8 mouse cellular contexts compared by ENCODE assay signal in genomic region chr10:117033785-117034184, GRCm38 (mm10). TPM values are rescaled to one million over a fixed set of nuclear protein-coding genes. Genes with fewer than 3 reads are reported as not detected.
DNase-seq lines count a peak whose midpoint lies in the region; ATAC-seq and TF ChIP-seq lines count a peak whose summit lies in the region.
"Had no signal": no experiment of that assay in that cellular context is flagged by ENCODE, and none has a peak within 500 bp of the region (broad histone marks: within the 10 kb centered on the region; RNA-seq: fewer than 3 reads in every experiment).

No protein-coding gene starts in this region.

- peak; percentile 97 for DNase-seq in NIH3T3 (ENCODE audit: low read depth)
- peak; percentile 36 for DNase-seq in brain, embryonic 18.5 days (ENCODE audit: low read depth, low spot score)
- DNase-seq in forebrain, embryonic 14.5 days (ENCODE audit: low spot score) = peak; percentile 80
- DNase-seq in layer of hippocampus, postnatal 25 days (ENCODE audit: extremely low spot score in 1 of 2, low spot score in 1 of 2) = peak; percentile 46 to 84

- H3K9ac ChIP-seq in forebrain, embryonic 14.5 days (ENCODE audit: low read length) = no peak overlapping the region
- H3K9ac ChIP-seq in hindbrain, embryonic 15.5 days = no peak overlapping the region
- H3K9ac ChIP-seq: stomach, embryonic 15.5 days had no signal

- H3K4me2 ChIP-seq in forebrain, embryonic 14.5 days (ENCODE audit: low read length) = no peak overlapping the region
- H3K4me2 ChIP-seq in hindbrain, embryonic 15.5 days = peak overlapping the region; percentile 23; the same call in 1 of the 2 replicates
- H3K4me2 ChIP-seq: stomach, embryonic 15.5 days had no signal

- 31% methylated on average over 8 of the region's 8 CpGs for WGBS in forebrain, embryonic 14.5 days
- WGBS in hindbrain, embryonic 15.5 days = 29% methylated on average over 8 of the region's 8 CpGs
- 10% methylated on average over 8 of the region's 8 CpGs for WGBS in small intestine, adult 2 months

- no peak overlapping the region for H3K27ac ChIP-seq in forebrain, embryonic 14.5 days (ENCODE audit: low read depth, low read length)
- no peak overlapping the region for H3K27ac ChIP-seq in hindbrain, embryonic 15.5 days (replicated peaks)
- H3K27ac ChIP-seq in small intestine, adult 2 months (ENCODE audit: insufficient read depth, low read depth, low read length) = no peak overlapping the region
- H3K27ac ChIP-seq: stomach, embryonic 15.5 days had no signal

- ATAC-seq in forebrain, embryonic 14.5 days = 0 out of 2 replicates have a peak, but pooled peaks have one; percentile 15
- ATAC-seq in hindbrain, embryonic 15.5 days (ENCODE audit: low FRiP score, low read depth) = no peak
- peak; percentile 99 for ATAC-seq in megakaryocyte progenitor cell, adult 5-6 weeks (replicated peaks; ENCODE audit: poor library complexity)

- no peaks in the 10 kb centered on the region for H3K27me3 ChIP-seq in forebrain, embryonic 14.5 days (replicated peaks; ENCODE audit: control insufficient read depth, insufficient read depth, low read length)
- H3K27me3 ChIP-seq in hindbrain, embryonic 15.5 days = no peaks in the 10 kb centered on the region
- no peaks in the 10 kb centered on the region for H3K27me3 ChIP-seq in small intestine, adult 2 months (ENCODE audit: control insufficient read depth, insufficient read depth, low read length)
- H3K27me3 ChIP-seq: stomach, embryonic 15.5 days had no signal

- TF ChIP-seq POLR2A in small intestine, adult 2 months (IDR thresholded peaks at IDR 0.05; ENCODE audit: low read depth, low read length) = no peak

- H3K4me1 ChIP-seq in forebrain, embryonic 14.5 days (ENCODE audit: control insufficient read depth, insufficient read depth, low read length) = no peaks in the 10 kb centered on the region
- H3K4me1 ChIP-seq in hindbrain, embryonic 15.5 days (replicated peaks) = no peaks in the 10 kb centered on the region
- H3K4me1 ChIP-seq in small intestine, adult 2 months (ENCODE audit: control insufficient read depth, insufficient read depth, insufficient read length, low read length) = peaks cover 12% of the 10 kb centered on the region; the same call in 1 of the 2 replicates
- H3K4me1 ChIP-seq: stomach, embryonic 15.5 days had no signal

- TF ChIP-seq CTCF in small intestine, adult 2 months (IDR thresholded peaks at IDR 0.05; ENCODE audit: extremely low read depth, insufficient read length, insufficient replicate concordance, low read depth, low read length) = peak; percentile 93; the same call in 1 of the 2 replicates

- no peaks in the 10 kb centered on the region for H3K36me3 ChIP-seq in forebrain, embryonic 14.5 days (ENCODE audit: control insufficient read depth, insufficient read depth, low read length)
- no peaks in the 10 kb centered on the region for H3K36me3 ChIP-seq in hindbrain, embryonic 15.5 days
- H3K36me3 ChIP-seq in small intestine, adult 2 months (ENCODE audit: control insufficient read depth, insufficient read depth, low read length) = no peaks in the 10 kb centered on the region
- H3K36me3 ChIP-seq: stomach, embryonic 15.5 days had no signal

- H3K4me3 ChIP-seq in forebrain, embryonic 14.5 days (ENCODE audit: low read depth, low read length) = no peak overlapping the region
- H3K4me3 ChIP-seq in hindbrain, embryonic 15.5 days = no peak overlapping the region
- H3K4me3 ChIP-seq in small intestine, adult 2 months (ENCODE audit: low read depth, low read length) = no peak overlapping the region; the same call in 1 of the 2 replicates
- H3K4me3 ChIP-seq: stomach, embryonic 15.5 days had no signal

- no peaks in the 10 kb centered on the region for H3K9me3 ChIP-seq in forebrain, embryonic 14.5 days (replicated peaks; ENCODE audit: control insufficient read depth, low read length)
- no peaks in the 10 kb centered on the region for H3K9me3 ChIP-seq in hindbrain, embryonic 15.5 days
- H3K9me3 ChIP-seq: stomach, embryonic 15.5 days had no signal

RNA-seq across cellular contexts. Expression of gene Lrrc10, which starts 11.4 kb away (rescaled TPM):
- not detected in 2 replicates for polyA plus RNA-seq in forebrain, embryonic 14.5 days (2014; fragmentation: Nextera tagmentation; extraction: Ambion mirVana)
- not detected in 2 replicates for polyA plus RNA-seq in hindbrain, embryonic 15.5 days (2015; fragmentation: Nextera tagmentation; extraction: Ambion mirVana)
- under 1 TPM in 1 of 2 experiments, not detected in 1; 0.33 TPM for total RNA-seq in layer of hippocampus, postnatal 25 days (2021)
- not detected in 2 replicates for total RNA-seq in megakaryocyte progenitor cell, adult 5-6 weeks (2015)
- total RNA-seq in megakaryocyte progenitor cell, adult 5-6 weeks (2017) = not detected in 2 replicates
- not detected in 2 replicates for polyA plus RNA-seq in small intestine, adult 2 months (2012; rRNA removed)
- polyA plus RNA-seq: stomach, embryonic 15.5 days had no signal

RNA-seq across cellular contexts. Expression of gene Cct2, which starts 29.8 kb away (rescaled TPM):
- 315 and 330 TPM in 2 replicates for polyA plus RNA-seq in forebrain, embryonic 14.5 days (2014; fragmentation: Nextera tagmentation; extraction: Ambion mirVana)
- 237 and 245 TPM in 2 replicates for polyA plus RNA-seq in hindbrain, embryonic 15.5 days (2015; fragmentation: Nextera tagmentation; extraction: Ambion mirVana)
- 100 to 1,000 TPM; 175 to 190 TPM for total RNA-seq in layer of hippocampus, postnatal 25 days (2021)
- 627 and 662 TPM in 2 replicates for total RNA-seq in megakaryocyte progenitor cell, adult 5-6 weeks (2015)
- total RNA-seq in megakaryocyte progenitor cell, adult 5-6 weeks (2017) = 516 and 565 TPM in 2 replicates
- 20.6 and 37.3 TPM in 2 replicates for polyA plus RNA-seq in small intestine, adult 2 months (2012; rRNA removed)

RNA-seq across cellular contexts. Expression of gene Best3, which starts 47.7 kb away (rescaled TPM):
- 0.10 TPM in 1 of 2 replicates, not detected in the other for polyA plus RNA-seq in forebrain, embryonic 14.5 days (2014; fragmentation: Nextera tagmentation; extraction: Ambion mirVana)
- 0.08 and 0.17 TPM in 2 replicates for polyA plus RNA-seq in hindbrain, embryonic 15.5 days (2015; fragmentation: Nextera tagmentation; extraction: Ambion mirVana)
- 1 to 10 TPM; 1.8 to 2.7 TPM for total RNA-seq in layer of hippocampus, postnatal 25 days (2021)
- total RNA-seq in megakaryocyte progenitor cell, adult 5-6 weeks (2015) = not detected in 2 replicates
- not detected in 2 replicates for total RNA-seq in megakaryocyte progenitor cell, adult 5-6 weeks (2017)
- polyA plus RNA-seq in small intestine, adult 2 months (2012; rRNA removed) = 0.08 TPM in 1 of 2 replicates, not detected in the other

Comparison
In these comparisons a context has a peak if more than half of its experiments do, and no peak if none do; other contexts are left out.
1. DNase-seq: peak in every context shown above with its lines; median percentile 97 in NIH3T3; 80 in forebrain, embryonic 14.5 days; 65 in layer of hippocampus, postnatal 25 days; 36 in brain, embryonic 18.5 days.